Mouse (Mus musculus) erythroblast, embryonic 14.5 days (primary cell): ENCODE results near the gene Prune2.

Experiments used
- GATA1 ChIP-seq: IDR thresholded peaks from 2 replicates; pipeline ENCODE4 v1.6.1; 2012; ENCODE audit warnings: low read length, inconsistent platforms, mixed read lengths
- TAL1 ChIP-seq: IDR thresholded peaks from 3 replicates; pipeline ENCODE4 v1.6.1; 2012; ENCODE audit warnings: low read length, inconsistent platforms, mixed read lengths

DNA sequence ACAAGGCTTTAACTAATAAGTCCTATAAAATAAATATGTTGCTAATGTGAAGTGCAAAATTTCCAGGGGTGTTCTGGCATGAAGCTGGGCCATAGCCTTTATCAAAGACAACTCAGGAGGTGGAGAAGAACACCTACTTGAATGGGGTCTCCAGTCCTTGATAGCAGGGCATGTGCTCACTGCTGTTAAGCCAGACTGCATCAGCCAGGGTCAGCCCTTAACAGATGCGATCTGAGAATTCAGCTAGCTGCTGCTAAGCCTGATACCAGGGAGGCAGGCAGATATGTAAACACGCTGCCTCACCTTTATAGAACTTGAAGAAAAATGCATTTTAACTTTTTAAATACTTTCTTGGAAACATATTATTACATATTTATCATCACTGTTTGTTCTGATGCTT, 57.2 kb downstream of the Prune2 start:
- TF ChIP-seq TAL1 = no peak
- TF ChIP-seq GATA1 = no peak
